Mouse (Mus musculus): ENCODE data around the gene Gm3336. TPM values are rescaled to one million over a fixed set of nuclear protein-coding genes. Genes with fewer than 3 reads are reported as not detected.

The Gm3336 gene
- polyA plus RNA-seq, 1 experiment from 2014 or later = 0.54 TPM

GRCm38 (mm10) chr8:70708281-70708680 lies 10.1 kb upstream of the Gm3336 start:
- Histone ChIP-seq H3K27me3 (replicated peaks; ENCODE audit: insufficient read depth, low read length) (no peaks in the 10 kb centered on the region), H3K9me3 (ENCODE audit: low read length) (no peaks in the 10 kb centered on the region), H3K4me3 (ENCODE audit: low read depth, low read length) (no peak overlapping the region), H3K9ac (replicated peaks; ENCODE audit: low read depth) (no peak overlapping the region), H3K27ac (ENCODE audit: low read length) (no peak overlapping the region), H3K4me2 (replicated peaks; ENCODE audit: low read depth, low read length) (no peak overlapping the region), H3K36me3 (ENCODE audit: insufficient read depth, low read length) (no peaks in the 10 kb centered on the region), H3K4me1 (ENCODE audit: insufficient read depth, low read depth, low read length) (no peaks in the 10 kb centered on the region)
- WGBS = 84% methylated on average over 14 of the region's 14 CpGs
- ATAC-seq (no peak), DNase-seq (ENCODE audit: low spot score) (no peak)
- TF ChIP-seq EP300 (IDR thresholded peaks at IDR 0.05) (no peak), CTCF (IDR thresholded peaks at IDR 0.05) (no peak)

GRCm38 (mm10) chr8:70709794-70710193 lies 8.5 kb upstream of the Gm3336 start:
- no peak for TF ChIP-seq EP300 (IDR thresholded peaks at IDR 0.05)
- TF ChIP-seq CTCF (IDR thresholded peaks at IDR 0.05) = no peak
- ATAC-seq (no peak), DNase-seq (ENCODE audit: low spot score) (no peak)
- WGBS = 88% methylated on average over 9 of the region's 9 CpGs
- H3K27me3 ChIP-seq (replicated peaks; ENCODE audit: insufficient read depth, low read length) = no peaks in the 10 kb centered on the region
- no peaks in the 10 kb centered on the region for H3K36me3 ChIP-seq (ENCODE audit: insufficient read depth, low read length)
- no peak overlapping the region for H3K4me3 ChIP-seq (ENCODE audit: low read depth, low read length)
- no peak overlapping the region for H3K4me2 ChIP-seq (replicated peaks; ENCODE audit: low read depth, low read length)
- H3K4me1 ChIP-seq (ENCODE audit: insufficient read depth, low read depth, low read length) = no peaks in the 10 kb centered on the region
- H3K9ac ChIP-seq (replicated peaks; ENCODE audit: low read depth) = no peak overlapping the region
- no peak overlapping the region for H3K27ac ChIP-seq (ENCODE audit: low read length)
- H3K9me3 ChIP-seq (ENCODE audit: low read length) = no peaks in the 10 kb centered on the region

DNA sequence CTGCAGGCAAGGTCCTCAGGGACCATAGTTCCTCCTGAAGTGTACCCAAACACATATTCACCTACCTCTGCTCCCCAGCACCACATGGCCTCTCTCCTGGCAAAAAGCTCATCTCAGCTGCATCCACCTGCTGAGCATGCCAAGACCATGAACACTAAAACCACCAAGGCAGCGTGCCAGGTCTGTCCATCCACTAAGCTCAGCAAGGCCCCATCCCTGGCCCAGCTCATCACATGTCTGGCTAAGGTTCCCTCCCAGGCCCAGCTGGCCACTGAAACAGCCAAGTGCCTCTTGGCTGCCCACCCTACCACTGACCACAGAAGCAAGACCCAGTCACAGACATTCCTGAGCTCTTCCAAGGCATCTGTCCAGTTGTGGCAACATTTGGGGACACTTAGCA lies 8.0 kb upstream of the Gm3336 start:
- no peak overlapping the region for H3K4me3 ChIP-seq (ENCODE audit: low read depth, low read length)
- no peaks in the 10 kb centered on the region for H3K27me3 ChIP-seq (replicated peaks; ENCODE audit: insufficient read depth, low read length)

GRCm38 (mm10) chr8:70711041-70711440 lies 7.3 kb upstream of the Gm3336 start:
- Histone ChIP-seq H3K4me1 (ENCODE audit: insufficient read depth, low read depth, low read length) (no peaks in the 10 kb centered on the region), H3K36me3 (ENCODE audit: insufficient read depth, low read length) (no peaks in the 10 kb centered on the region), H3K27ac (ENCODE audit: low read length) (no peak overlapping the region), H3K4me3 (ENCODE audit: low read depth, low read length) (no peak overlapping the region), H3K9me3 (ENCODE audit: low read length) (no peaks in the 10 kb centered on the region), H3K4me2 (replicated peaks; ENCODE audit: low read depth, low read length) (no peak overlapping the region), H3K27me3 (replicated peaks; ENCODE audit: insufficient read depth, low read length) (no peaks in the 10 kb centered on the region), H3K9ac (replicated peaks; ENCODE audit: low read depth) (no peak overlapping the region)
- no peak for TF ChIP-seq EP300 (IDR thresholded peaks at IDR 0.05)
- no peak for TF ChIP-seq CTCF (IDR thresholded peaks at IDR 0.05)
- DNase-seq (ENCODE audit: low spot score) = no peak
- no peak for ATAC-seq
- WGBS = 75% methylated on average over 11 of the region's 11 CpGs

More for the DNA sequence above, 8.0 kb upstream of the Gm3336 start:
- Histone ChIP-seq H3K27ac (ENCODE audit: low read length) (no peak overlapping the region), H3K9me3 (ENCODE audit: low read length) (no peaks in the 10 kb centered on the region), H3K36me3 (ENCODE audit: insufficient read depth, low read length) (no peaks in the 10 kb centered on the region), H3K4me1 (ENCODE audit: insufficient read depth, low read depth, low read length) (no peaks in the 10 kb centered on the region), H3K9ac (replicated peaks; ENCODE audit: low read depth) (no peak overlapping the region), H3K4me2 (replicated peaks; ENCODE audit: low read depth, low read length) (no peak overlapping the region)
- 100% methylated on average over 1 of the region's 1 CpGs for WGBS
- TF ChIP-seq EP300 (IDR thresholded peaks at IDR 0.05) = no peak
- TF ChIP-seq CTCF (IDR thresholded peaks at IDR 0.05) = no peak
- no peak for DNase-seq (ENCODE audit: low spot score)
- no peak for ATAC-seq

GRCm38 (mm10) chr8:70713991-70714390 lies 4.4 kb upstream of the Gm3336 start:
- DNase-seq (ENCODE audit: low spot score) = no peak
- Histone ChIP-seq H3K4me1 (ENCODE audit: insufficient read depth, low read depth, low read length) (no peaks in the 10 kb centered on the region), H3K36me3 (ENCODE audit: insufficient read depth, low read length) (no peaks in the 10 kb centered on the region), H3K4me2 (replicated peaks; ENCODE audit: low read depth, low read length) (no peak overlapping the region), H3K9ac (replicated peaks; ENCODE audit: low read depth) (no peak overlapping the region), H3K4me3 (ENCODE audit: low read depth, low read length) (no peak overlapping the region), H3K27ac (ENCODE audit: low read length) (no peak overlapping the region), H3K9me3 (ENCODE audit: low read length) (no peaks in the 10 kb centered on the region), H3K27me3 (replicated peaks; ENCODE audit: insufficient read depth, low read length) (no peaks in the 10 kb centered on the region)
- TF ChIP-seq EP300 (IDR thresholded peaks at IDR 0.05) = no peak
- TF ChIP-seq CTCF (IDR thresholded peaks at IDR 0.05) = no peak
- ATAC-seq = no peak
- 66% methylated on average over 7 of the region's 7 CpGs for WGBS

DNA sequence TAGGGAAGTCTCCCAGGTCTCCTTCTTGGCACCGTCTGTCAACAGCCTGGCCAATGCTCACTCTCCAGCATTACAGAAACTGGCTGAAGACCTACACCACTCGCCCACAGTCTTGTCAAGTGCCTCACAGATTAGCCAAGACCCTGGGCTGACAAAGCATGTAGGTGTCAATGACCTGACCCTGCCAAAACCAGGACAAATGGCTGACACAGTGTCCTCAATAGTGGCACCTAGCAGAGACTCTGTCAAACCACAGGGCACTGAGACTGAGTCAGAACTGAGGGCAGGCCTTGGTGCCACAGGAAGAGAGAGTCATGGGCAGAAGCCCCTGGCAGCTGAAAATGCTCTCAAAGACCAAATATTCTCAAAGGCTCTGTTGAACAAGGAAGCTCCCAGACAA lies 3.3 kb upstream of the Gm3336 start:
- no peaks in the 10 kb centered on the region for H3K27me3 ChIP-seq (replicated peaks; ENCODE audit: insufficient read depth, low read length)

More for the DNA sequence above, 3.3 kb upstream of the Gm3336 start:
- Histone ChIP-seq H3K36me3 (ENCODE audit: insufficient read depth, low read length) (no peaks in the 10 kb centered on the region), H3K9ac (replicated peaks; ENCODE audit: low read depth) (no peak overlapping the region), H3K27ac (ENCODE audit: low read length) (no peak overlapping the region), H3K4me3 (ENCODE audit: low read depth, low read length) (no peak overlapping the region), H3K9me3 (ENCODE audit: low read length) (no peaks in the 10 kb centered on the region), H3K4me2 (replicated peaks; ENCODE audit: low read depth, low read length) (no peak overlapping the region), H3K4me1 (ENCODE audit: insufficient read depth, low read depth, low read length) (no peaks in the 10 kb centered on the region)
- 38% methylated on average over 2 of the region's 2 CpGs for WGBS
- TF ChIP-seq CTCF (IDR thresholded peaks at IDR 0.05) (no peak), EP300 (IDR thresholded peaks at IDR 0.05) (no peak)
- DNase-seq (ENCODE audit: low spot score) (no peak), ATAC-seq (no peak)
